Mouse (Mus musculus): ENCODE measurements around the gene Smyd3. TPM values are rescaled to one million over a fixed set of nuclear protein-coding genes. Genes with fewer than 3 reads are reported as not detected.
A peak's percentile ranks its signal among the peaks of the same experiment; 100 is the strongest.

Smyd3 gene
- 22.9 and 24.0 TPM in 2 replicates for polyA plus RNA-seq (2014; fragmentation: Nextera tagmentation; extraction: Ambion mirVana)

DNA sequence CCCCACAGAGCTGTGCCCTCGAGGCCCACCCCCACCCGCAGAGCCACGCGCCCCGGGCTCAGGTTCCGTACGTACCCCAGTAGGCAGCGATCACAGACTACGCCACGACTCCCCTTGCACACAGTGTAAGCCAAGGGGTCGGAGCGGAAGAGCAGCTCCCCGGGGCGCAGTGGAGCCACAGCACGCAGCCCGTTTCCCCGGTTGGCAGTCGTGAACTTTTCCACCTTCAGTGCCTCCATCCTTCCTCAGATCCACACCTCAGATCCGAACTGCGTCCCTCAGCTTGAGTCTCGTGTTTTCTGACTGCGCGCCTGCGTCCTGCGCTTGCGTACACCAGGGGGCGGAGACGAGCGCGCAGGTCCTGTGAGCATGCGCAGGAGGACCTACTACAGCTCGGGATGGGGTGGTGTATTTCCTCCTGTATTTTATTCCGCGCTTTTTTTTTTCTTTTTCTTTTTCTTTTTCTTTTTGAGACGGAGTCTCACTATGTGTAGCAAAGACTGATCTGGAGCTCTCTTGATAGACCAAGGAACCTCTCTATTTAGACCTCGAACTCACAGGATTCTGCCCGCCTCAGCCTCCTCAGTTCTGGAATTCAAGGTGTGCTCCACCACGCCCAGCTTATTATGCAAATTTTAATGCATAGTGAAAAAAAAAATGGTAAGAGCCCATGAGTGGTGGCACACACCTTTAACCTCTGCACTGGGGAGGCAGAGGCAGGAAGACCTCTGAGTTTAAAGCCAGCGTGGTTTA lies at the start of gene Smyd3:
Gene Smyd3 (minus strand): TSS at position 329 of the 753 bp plus-strand sequence.
- Histone ChIP-seq H3K4me1 (ENCODE audit: control insufficient read depth, insufficient read depth, low read length) (0 out of 2 replicates have a peak, but pooled peaks cover 4% of the 10 kb centered on the region), H3K4me3 (ENCODE audit: low read depth, low read length) (peak within 1 kb of the TSS; percentile 69), H3K9ac (replicated peaks; ENCODE audit: low read depth, low read length) (peak within 1 kb of the TSS; percentile 76), H3K27ac (ENCODE audit: low read length) (peak within 1 kb of the TSS; percentile 28; the same call in 1 of the 2 replicates), H3K27me3 (ENCODE audit: control insufficient read depth, insufficient read depth, low read length) (no peaks in the 10 kb centered on the region), H3K36me3 (ENCODE audit: control insufficient read depth, insufficient read depth, low read length) (no peaks in the 10 kb centered on the region), H3K4me2 (replicated peaks; ENCODE audit: low read depth, low read length) (peak within 1 kb of the TSS; percentile 83), H3K9me3 (ENCODE audit: control insufficient read depth, low read depth, low read length) (no peaks in the 10 kb centered on the region)
- WGBS, result 7% methylated on average over 39 of the region's 39 CpGs
- peak; percentile 89 for ATAC-seq (ENCODE audit: insufficient number of reproducible peaks, insufficient read depth, low FRiP score, low read depth)

DNA sequence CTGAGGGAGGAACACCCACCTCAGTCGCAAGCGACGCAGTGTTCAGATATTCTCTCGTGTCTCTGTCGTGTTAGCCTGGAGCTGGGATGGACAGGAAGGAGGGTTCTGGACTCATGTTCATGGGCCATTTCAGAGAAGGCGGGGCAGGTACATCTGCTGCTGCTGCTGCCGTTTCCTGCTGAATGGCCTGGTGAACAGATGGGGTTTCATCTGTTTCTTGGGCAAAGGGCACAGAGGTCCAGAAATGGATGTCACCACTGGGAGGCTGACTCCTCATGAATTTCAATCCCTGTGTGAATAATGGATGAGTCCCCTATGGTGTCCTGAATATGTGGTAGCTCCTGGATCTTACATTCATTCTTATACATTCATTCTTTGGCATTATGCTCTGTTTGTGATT lies 49.7 kb upstream of the Smyd3 start:
- H3K9me3 ChIP-seq (ENCODE audit: control insufficient read depth, low read depth, low read length), result no peaks in the 10 kb centered on the region
- H3K9ac ChIP-seq (replicated peaks; ENCODE audit: low read depth, low read length), result no peak overlapping the region
- no peaks in the 10 kb centered on the region for H3K36me3 ChIP-seq (ENCODE audit: control insufficient read depth, insufficient read depth, low read length)
- no peak for ATAC-seq (ENCODE audit: insufficient number of reproducible peaks, insufficient read depth, low FRiP score, low read depth)
- H3K4me1 ChIP-seq (ENCODE audit: control insufficient read depth, insufficient read depth, low read length), result 0 out of 2 replicates have a peak, but pooled peaks cover 3% of the 10 kb centered on the region
- 66% methylated on average over 7 of the region's 7 CpGs for WGBS
- H3K4me2 ChIP-seq (replicated peaks; ENCODE audit: low read depth, low read length), result no peak overlapping the region
- H3K4me3 ChIP-seq (ENCODE audit: low read depth, low read length), result no peak overlapping the region
- H3K27me3 ChIP-seq (ENCODE audit: control insufficient read depth, insufficient read depth, low read length), result no peaks in the 10 kb centered on the region
- no peak overlapping the region for H3K27ac ChIP-seq (ENCODE audit: low read length)

DNA sequence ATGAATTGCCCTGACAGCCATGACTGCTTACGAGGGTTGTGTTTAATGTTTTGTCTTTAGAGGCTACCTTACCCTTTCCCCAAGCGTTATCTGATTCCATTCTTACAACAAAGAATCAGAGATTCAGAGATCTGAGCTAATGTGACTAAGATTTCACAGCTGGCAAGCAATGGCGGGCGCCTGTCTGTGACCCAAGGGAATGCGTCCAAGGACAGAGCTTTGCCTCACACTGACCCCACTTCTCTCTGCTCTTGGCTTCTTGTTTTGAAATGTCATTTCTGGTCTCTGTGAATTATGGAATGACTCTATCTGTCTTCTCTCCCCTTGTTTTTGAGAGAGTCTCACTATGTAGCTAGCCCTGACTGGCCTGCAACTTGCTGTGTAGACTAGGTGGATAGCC lies 46.1 kb upstream of the Smyd3 start:
- Histone ChIP-seq H3K9ac (replicated peaks; ENCODE audit: low read depth, low read length) (no peak overlapping the region), H3K4me1 (ENCODE audit: control insufficient read depth, insufficient read depth, low read length) (no peaks in the 10 kb centered on the region), H3K4me3 (ENCODE audit: low read depth, low read length) (no peak overlapping the region), H3K27ac (ENCODE audit: low read length) (no peak overlapping the region), H3K36me3 (ENCODE audit: control insufficient read depth, insufficient read depth, low read length) (no peaks in the 10 kb centered on the region), H3K27me3 (ENCODE audit: control insufficient read depth, insufficient read depth, low read length) (no peaks in the 10 kb centered on the region), H3K9me3 (ENCODE audit: control insufficient read depth, low read depth, low read length) (no peaks in the 10 kb centered on the region), H3K4me2 (replicated peaks; ENCODE audit: low read depth, low read length) (no peak overlapping the region)
- WGBS, result 67% methylated on average over 5 of the region's 5 CpGs
- ATAC-seq (ENCODE audit: insufficient number of reproducible peaks, insufficient read depth, low FRiP score, low read depth), result no peak

DNA sequence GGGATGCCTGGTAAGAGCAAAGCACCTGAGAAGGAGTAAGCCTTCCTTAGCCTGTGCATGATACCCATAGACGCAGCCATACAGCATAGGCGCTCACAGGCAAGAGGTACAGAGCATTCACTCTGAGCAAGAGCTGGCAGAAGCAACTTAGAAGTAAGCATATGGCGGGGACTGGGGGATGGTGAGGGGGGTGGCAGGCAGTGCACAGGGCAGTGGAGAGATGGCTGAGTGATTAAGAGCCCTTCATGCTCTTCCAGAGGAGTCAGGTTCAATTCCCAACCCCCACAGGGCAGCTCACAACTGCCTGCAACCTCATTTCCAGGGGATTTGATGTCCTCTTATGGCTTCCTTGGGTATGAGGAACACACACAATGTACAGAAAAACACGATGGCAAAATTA lies 45.4 kb upstream of the Smyd3 start:
- Histone ChIP-seq H3K9ac (replicated peaks; ENCODE audit: low read depth, low read length) (no peak overlapping the region), H3K4me1 (ENCODE audit: control insufficient read depth, insufficient read depth, low read length) (no peaks in the 10 kb centered on the region), H3K4me3 (ENCODE audit: low read depth, low read length) (no peak overlapping the region), H3K27ac (ENCODE audit: low read length) (no peak overlapping the region), H3K9me3 (ENCODE audit: control insufficient read depth, low read depth, low read length) (no peaks in the 10 kb centered on the region), H3K4me2 (replicated peaks; ENCODE audit: low read depth, low read length) (no peak overlapping the region), H3K27me3 (ENCODE audit: control insufficient read depth, insufficient read depth, low read length) (no peaks in the 10 kb centered on the region), H3K36me3 (ENCODE audit: control insufficient read depth, insufficient read depth, low read length) (no peaks in the 10 kb centered on the region)
- 78% methylated on average over 4 of the region's 4 CpGs for WGBS
- no peak for ATAC-seq (ENCODE audit: insufficient number of reproducible peaks, insufficient read depth, low FRiP score, low read depth)

DNA sequence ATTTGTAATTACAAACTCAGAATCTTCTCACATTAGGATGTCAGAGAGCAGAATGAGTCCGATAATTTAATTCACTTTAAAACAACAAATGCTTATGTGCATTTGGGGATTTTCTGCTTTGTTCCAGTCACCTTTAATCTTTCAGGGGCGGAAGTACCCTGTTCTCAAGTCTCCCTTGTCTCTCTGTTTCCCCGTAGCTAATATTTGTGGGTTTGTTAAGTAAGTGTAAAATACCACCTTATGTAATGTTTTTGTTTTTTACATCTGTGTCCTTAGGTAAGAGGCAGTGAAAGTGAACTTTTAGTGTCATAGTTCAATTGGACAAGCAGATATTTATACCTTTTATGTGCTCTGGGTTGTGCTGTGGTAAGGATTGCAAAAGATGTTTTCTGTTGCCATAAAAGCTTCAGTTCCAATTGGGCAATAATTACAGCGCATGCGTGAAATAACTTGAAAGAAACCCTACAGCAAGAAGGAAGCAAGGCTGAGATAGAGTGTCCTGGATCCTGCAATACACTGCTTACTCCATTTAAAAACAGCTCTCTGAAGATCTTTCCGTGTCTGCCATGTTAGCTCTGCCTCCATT lies 43.1 kb upstream of the Smyd3 start:
- H3K4me3 ChIP-seq (ENCODE audit: low read depth, low read length), result no peak overlapping the region
- WGBS, result 91% methylated on average over 6 of the region's 6 CpGs
- H3K27me3 ChIP-seq (ENCODE audit: control insufficient read depth, insufficient read depth, low read length), result no peaks in the 10 kb centered on the region
- no peak overlapping the region for H3K4me2 ChIP-seq (replicated peaks; ENCODE audit: low read depth, low read length)
- H3K4me1 ChIP-seq (ENCODE audit: control insufficient read depth, insufficient read depth, low read length), result no peaks in the 10 kb centered on the region
- no peaks in the 10 kb centered on the region for H3K9me3 ChIP-seq (ENCODE audit: control insufficient read depth, low read depth, low read length)
- ATAC-seq (ENCODE audit: insufficient number of reproducible peaks, insufficient read depth, low FRiP score, low read depth), result no peak
- H3K36me3 ChIP-seq (ENCODE audit: control insufficient read depth, insufficient read depth, low read length), result no peaks in the 10 kb centered on the region
- H3K9ac ChIP-seq (replicated peaks; ENCODE audit: low read depth, low read length), result no peak overlapping the region
- H3K27ac ChIP-seq (ENCODE audit: low read length), result no peak overlapping the region

DNA sequence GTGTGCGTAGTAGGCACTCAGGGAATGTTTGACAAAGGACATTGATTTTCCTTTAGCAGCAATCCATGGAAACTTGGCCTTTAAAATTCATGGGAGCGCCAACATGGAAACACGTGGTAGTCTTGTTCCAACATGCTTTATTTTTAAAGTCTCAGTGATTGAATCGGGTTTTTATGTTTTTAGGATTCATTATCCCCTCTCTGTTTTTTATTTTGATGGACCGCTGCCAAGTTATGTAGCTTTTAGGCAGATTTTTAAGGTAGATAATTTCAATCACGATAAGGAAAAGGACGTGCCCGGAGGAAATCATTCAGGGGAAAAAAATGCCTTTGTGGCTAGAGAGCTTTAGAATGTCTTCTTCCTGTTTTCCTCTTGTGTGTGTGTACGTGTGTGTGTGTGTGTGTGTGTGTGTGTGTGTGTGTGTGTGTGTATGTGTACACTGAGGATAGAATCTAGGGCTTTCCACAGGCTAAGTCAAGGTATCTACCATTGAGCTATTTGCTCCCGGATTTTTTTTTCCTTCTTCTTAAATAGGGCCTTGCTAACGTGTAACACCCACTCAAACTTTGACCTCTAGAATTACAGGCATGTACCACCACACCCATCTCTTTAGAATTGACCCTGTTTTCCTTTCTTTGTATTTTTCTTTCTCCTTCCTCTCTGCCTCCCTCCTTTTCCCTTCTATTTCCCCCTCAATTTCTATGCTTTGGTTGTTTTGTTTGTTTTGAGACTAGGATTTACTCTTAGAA lies 41.8 kb upstream of the Smyd3 start:
- H3K4me2 ChIP-seq (replicated peaks; ENCODE audit: low read depth, low read length), result no peak overlapping the region
- no peak overlapping the region for H3K9ac ChIP-seq (replicated peaks; ENCODE audit: low read depth, low read length)
- no peaks in the 10 kb centered on the region for H3K4me1 ChIP-seq (ENCODE audit: control insufficient read depth, insufficient read depth, low read length)
- no peaks in the 10 kb centered on the region for H3K27me3 ChIP-seq (ENCODE audit: control insufficient read depth, insufficient read depth, low read length)
- ATAC-seq (ENCODE audit: insufficient number of reproducible peaks, insufficient read depth, low FRiP score, low read depth), result no peak
- H3K27ac ChIP-seq (ENCODE audit: low read length), result no peak overlapping the region
- 72% methylated on average over 11 of the region's 11 CpGs for WGBS
- no peak overlapping the region for H3K4me3 ChIP-seq (ENCODE audit: low read depth, low read length)
- H3K36me3 ChIP-seq (ENCODE audit: control insufficient read depth, insufficient read depth, low read length), result no peaks in the 10 kb centered on the region
- H3K9me3 ChIP-seq (ENCODE audit: control insufficient read depth, low read depth, low read length), result no peaks in the 10 kb centered on the region

DNA sequence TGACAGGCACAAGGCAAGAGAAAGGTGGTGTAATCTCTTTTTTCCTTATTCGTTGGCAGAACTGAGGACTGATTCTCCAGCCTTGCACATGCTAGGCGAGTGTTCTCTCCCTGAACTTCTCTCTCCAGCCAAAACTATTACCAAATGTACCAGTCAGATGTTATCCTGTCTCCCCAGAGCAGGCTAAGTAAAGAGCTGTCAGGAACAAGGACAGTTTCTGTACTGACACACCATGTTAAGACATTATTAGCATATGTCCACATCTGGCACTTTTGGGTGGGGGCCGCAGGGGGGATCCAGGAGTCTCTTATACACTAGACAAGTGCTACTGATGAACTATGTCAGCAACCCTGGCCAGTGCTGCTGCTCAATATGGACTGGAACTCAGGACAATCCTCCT lies 39.1 kb upstream of the Smyd3 start:
- no peaks in the 10 kb centered on the region for H3K4me1 ChIP-seq (ENCODE audit: control insufficient read depth, insufficient read depth, low read length)
- H3K4me3 ChIP-seq (ENCODE audit: low read depth, low read length), result no peak overlapping the region
- H3K9ac ChIP-seq (replicated peaks; ENCODE audit: low read depth, low read length), result no peak overlapping the region
- no peaks in the 10 kb centered on the region for H3K27me3 ChIP-seq (ENCODE audit: control insufficient read depth, insufficient read depth, low read length)
- no peak for ATAC-seq (ENCODE audit: insufficient number of reproducible peaks, insufficient read depth, low FRiP score, low read depth)
- no peaks in the 10 kb centered on the region for H3K36me3 ChIP-seq (ENCODE audit: control insufficient read depth, insufficient read depth, low read length)
- 85% methylated on average over 3 of the region's 3 CpGs for WGBS
- no peak overlapping the region for H3K27ac ChIP-seq (ENCODE audit: low read length)
- no peak overlapping the region for H3K4me2 ChIP-seq (replicated peaks; ENCODE audit: low read depth, low read length)
- H3K9me3 ChIP-seq (ENCODE audit: control insufficient read depth, low read depth, low read length), result no peaks in the 10 kb centered on the region

DNA sequence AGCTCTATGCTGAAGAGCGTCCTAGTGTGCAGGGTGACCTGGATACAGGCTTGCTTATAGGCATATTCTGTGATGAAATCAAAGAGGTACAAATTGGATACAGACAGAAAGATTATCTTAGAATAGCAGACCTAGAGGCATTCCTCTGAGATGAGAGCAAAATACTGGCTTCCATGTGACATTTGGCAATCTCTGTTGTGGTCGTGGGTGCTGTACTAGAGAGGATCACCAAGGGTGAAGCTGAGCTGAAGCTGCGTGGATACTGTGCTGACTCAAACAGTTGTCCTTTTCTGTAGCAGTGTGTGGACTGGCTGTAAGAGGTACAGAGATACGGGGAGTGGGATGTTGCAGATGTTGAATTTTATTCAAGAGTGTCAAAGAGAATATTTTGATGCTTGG lies 36.1 kb upstream of the Smyd3 start:
- Histone ChIP-seq H3K4me1 (ENCODE audit: control insufficient read depth, insufficient read depth, low read length) (no peaks in the 10 kb centered on the region), H3K9ac (replicated peaks; ENCODE audit: low read depth, low read length) (no peak overlapping the region), H3K27me3 (ENCODE audit: control insufficient read depth, insufficient read depth, low read length) (no peaks in the 10 kb centered on the region), H3K4me3 (ENCODE audit: low read depth, low read length) (no peak overlapping the region), H3K36me3 (ENCODE audit: control insufficient read depth, insufficient read depth, low read length) (no peaks in the 10 kb centered on the region), H3K4me2 (replicated peaks; ENCODE audit: low read depth, low read length) (no peak overlapping the region), H3K27ac (ENCODE audit: low read length) (no peak overlapping the region), H3K9me3 (ENCODE audit: control insufficient read depth, low read depth, low read length) (no peaks in the 10 kb centered on the region)
- no peak for ATAC-seq (ENCODE audit: insufficient number of reproducible peaks, insufficient read depth, low FRiP score, low read depth)
- WGBS, result 84% methylated on average over 4 of the region's 4 CpGs

Data from stomach, embryonic 14.5 days (tissue).